Mouse (Mus musculus) embryonic facial prominence, embryonic 14.5 days (tissue): ENCODE results near the gene Bean1. TPM values are rescaled to one million over a fixed set of nuclear protein-coding genes. Genes with fewer than 3 reads are reported as not detected.

Experiments used
- ATAC-seq: fragments of 200-750 bp; cut with Nextera tagmentation; 2 replicates; pipeline ENCODE4 v1.8.0; 2017; ENCODE audit warnings: low read depth, moderate number of reproducible peaks, moderate TSS enrichment
- DNase-seq: peaks from one replicate; pipeline ENCODE4 v3.0.0-alpha.2; 2015; ENCODE audit warnings: low spot score
- H3K27ac ChIP-seq: fragments of 300-500 bp; sonication (generic); replicated peaks from 2 replicates; pipeline ENCODE4 v1.5.1; 2014; ENCODE audit warnings: low read depth, mild to moderate bottlenecking, low read length, moderate library complexity
- H3K27me3 ChIP-seq: fragments of 300-500 bp; sonication (generic); replicated peaks from 2 replicates; pipeline ENCODE4 v1.6.1; 2014; ENCODE audit warnings: low read length; ENCODE audit not compliant: control insufficient read depth, insufficient read depth
- H3K36me3 ChIP-seq: fragments of 300-500 bp; sonication (generic); 2 replicates; pipeline ENCODE4 v1.6.1; 2014; ENCODE audit warnings: low read length, mixed read lengths; ENCODE audit not compliant: control insufficient read depth, insufficient read depth
- H3K4me1 ChIP-seq: fragments of 300-500 bp; sonication (generic); 2 replicates; pipeline ENCODE4 v1.6.1; 2014; ENCODE audit warnings: antibody characterized with exemption, low read length; ENCODE audit not compliant: control insufficient read depth, insufficient read depth
- H3K4me2 ChIP-seq: fragments of 300-500 bp; sonication (generic); 2 replicates; pipeline ENCODE4 v1.6.1; 2014; ENCODE audit warnings: low read depth, mild to moderate bottlenecking, low read length, moderate library complexity, mixed read lengths
- H3K4me3 ChIP-seq: fragments of 300-500 bp; sonication (generic); 2 replicates; pipeline ENCODE4 v1.5.1; 2014; ENCODE audit warnings: low read depth, mild to moderate bottlenecking, low read length
- H3K9ac ChIP-seq: fragments of 300-500 bp; sonication (generic); 2 replicates; pipeline ENCODE4 v1.6.1; 2014; ENCODE audit warnings: low read depth, mild to moderate bottlenecking, low read length, moderate library complexity, mixed read lengths
- H3K9me3 ChIP-seq: fragments of 300-500 bp; sonication (generic); 2 replicates; pipeline ENCODE4 v1.6.1; 2016; ENCODE audit warnings: low read length; ENCODE audit not compliant: control insufficient read depth
- WGBS: fragments of 180-500 bp; shearing (Covaris S2); extraction: QIAGEN DNeasy Blood & Tissue Kit; methylation state at CpG from one replicate; pipeline ENCODE4 v1.1.7; 2014; 5-methylcytosine and 5-hydroxymethylcytosine counted together
- polyA plus RNA-seq: library from polyadenylated mRNA; unstranded; fragments of >200 nt; fragmentation: Nextera tagmentation; extraction: Ambion mirVana; gene quantifications from 2 replicates; pipeline ENCODE4 v1.2.1, GENCODE M21; 2014

Gene Bean1
- polyA plus RNA-seq, 1 experiment from 2014 or later: 2.5 TPM

GRCm38 (mm10) chr8:104246621-104247020, 76.4 kb downstream of the Bean1 start:
- H3K9ac ChIP-seq: no peak overlapping the region
- no peak overlapping the region for H3K27ac ChIP-seq
- no peak overlapping the region for H3K4me2 ChIP-seq
- 81% methylated on average over 4 of the region's 4 CpGs for WGBS
- H3K4me1 ChIP-seq: peaks cover 8% of the 10 kb centered on the region
- DNase-seq (no peak), ATAC-seq (no peak)
- H3K4me3 ChIP-seq: no peak overlapping the region
- H3K36me3 ChIP-seq: peaks cover 26% of the 10 kb centered on the region; the same call in 1 of the 2 replicates
- no peaks in the 10 kb centered on the region for H3K9me3 ChIP-seq
- H3K27me3 ChIP-seq: peaks cover 3% of the 10 kb centered on the region; the same call in 1 of the 2 replicates

GRCm38 (mm10) chr8:104247054-104247907, 77.0 kb downstream of the Bean1 start:
- Histone ChIP-seq H3K27me3 (peaks cover 3% of the 10 kb centered on the region; the same call in 1 of the 2 replicates), H3K9me3 (no peaks in the 10 kb centered on the region), H3K4me1 (peaks cover 13% of the 10 kb centered on the region), H3K4me2 (peak overlapping the region; percentile 89), H3K36me3 (peaks cover 19% of the 10 kb centered on the region; the same call in 1 of the 2 replicates), H3K27ac (no peak overlapping the region), H3K9ac (peak overlapping the region; percentile 83), H3K4me3 (peak overlapping the region; percentile 88)
- DNase-seq (peak; percentile 16), ATAC-seq (no peak)
- WGBS: 65% methylated on average over 22 of the region's 22 CpGs

GRCm38 (mm10) chr8:104247908-104248275, 77.7 kb downstream of the Bean1 start:
- 1% methylated on average over 11 of the region's 11 CpGs for WGBS
- peak overlapping the region; percentile 89 for H3K4me2 ChIP-seq
- H3K36me3 ChIP-seq: peaks cover 13% of the 10 kb centered on the region; the same call in 1 of the 2 replicates
- peak overlapping the region; percentile 83 for H3K9ac ChIP-seq
- peaks cover 13% of the 10 kb centered on the region for H3K4me1 ChIP-seq
- peak overlapping the region; percentile 52; the same call in 1 of the 2 replicates for H3K27ac ChIP-seq
- peak overlapping the region; percentile 88 for H3K4me3 ChIP-seq
- ATAC-seq (peak; percentile 7; the same call in 1 of the 2 replicates), DNase-seq (peak; percentile 15)
- H3K27me3 ChIP-seq: peaks cover 3% of the 10 kb centered on the region; the same call in 1 of the 2 replicates
- H3K9me3 ChIP-seq: no peaks in the 10 kb centered on the region

GRCm38 (mm10) chr8:104248276-104248675, 78.0 kb downstream of the Bean1 start, which contains the start of gene Tk2:
TSS of gene Tk2 (minus strand) at chr8:104248558.
- peaks cover 3% of the 10 kb centered on the region; the same call in 1 of the 2 replicates for H3K27me3 ChIP-seq
- H3K9me3 ChIP-seq: no peaks in the 10 kb centered on the region
- peaks cover 13% of the 10 kb centered on the region for H3K4me1 ChIP-seq
- H3K36me3 ChIP-seq: peaks cover 9% of the 10 kb centered on the region; the same call in 1 of the 2 replicates
- 0% methylated on average over 9 of the region's 28 CpGs for WGBS
- peak within 1 kb of the TSS; percentile 88 for H3K4me3 ChIP-seq
- H3K9ac ChIP-seq: peak within 1 kb of the TSS; percentile 83
- ATAC-seq (peak; percentile 91), DNase-seq (peak; percentile 90)
- peak within 1 kb of the TSS; percentile 89 for H3K4me2 ChIP-seq
- H3K27ac ChIP-seq: peak within 1 kb of the TSS; percentile 52; the same call in 1 of the 2 replicates

- H3K27me3 ChIP-seq: peaks cover 3% of the 10 kb centered on the region; the same call in 1 of the 2 replicates
- H3K9ac ChIP-seq: no peak overlapping the region
- 81% methylated on average over 7 of the region's 7 CpGs for WGBS
- peaks cover 13% of the 10 kb centered on the region for H3K4me1 ChIP-seq
- no peak overlapping the region for H3K4me2 ChIP-seq
- no peak overlapping the region for H3K27ac ChIP-seq
- ATAC-seq: no peak
- H3K9me3 ChIP-seq: no peaks in the 10 kb centered on the region
- H3K4me3 ChIP-seq: no peak overlapping the region
- peaks cover 8% of the 10 kb centered on the region; the same call in 1 of the 2 replicates for H3K36me3 ChIP-seq
- no peak for DNase-seq
These were observed 79.3 kb downstream of the Bean1 start for GRCm38 (mm10) chr8:104249442-104249996.

- peaks cover 3% of the 10 kb centered on the region; the same call in 1 of the 2 replicates for H3K27me3 ChIP-seq
- no peaks in the 10 kb centered on the region for H3K36me3 ChIP-seq
- H3K4me1 ChIP-seq: peaks cover 13% of the 10 kb centered on the region
- H3K4me3 ChIP-seq: peak within 1 kb of the TSS; percentile 73
- peak; percentile 94 for DNase-seq
- peak within 1 kb of the TSS; percentile 65 for H3K4me2 ChIP-seq
- H3K9ac ChIP-seq: peak within 1 kb of the TSS; percentile 82
- WGBS: 4% methylated on average over 40 of the region's 41 CpGs
- no peaks in the 10 kb centered on the region for H3K9me3 ChIP-seq
- H3K27ac ChIP-seq: peak within 1 kb of the TSS; percentile 88
- ATAC-seq: peak; percentile 89
These were observed 80.5 kb downstream of the Bean1 start, which contains the start of gene Cklf for GRCm38 (mm10) chr8:104250439-104251367. TSS of gene Cklf (plus strand) at chr8:104250861.

- Histone ChIP-seq H3K9ac (peak overlapping the region; percentile 82), H3K4me3 (peak overlapping the region; percentile 73), H3K27me3 (peaks cover 3% of the 10 kb centered on the region; the same call in 1 of the 2 replicates), H3K36me3 (no peaks in the 10 kb centered on the region), H3K4me1 (peaks cover 13% of the 10 kb centered on the region), H3K9me3 (no peaks in the 10 kb centered on the region), H3K4me2 (peak overlapping the region; percentile 65), H3K27ac (no peak overlapping the region)
- DNase-seq: peak; percentile 16
- 0% methylated on average over 7 of the region's 7 CpGs for WGBS
- peak; percentile 7; the same call in 1 of the 2 replicates for ATAC-seq
These were observed 81.2 kb downstream of the Bean1 start for GRCm38 (mm10) chr8:104251461-104251860.
